Mouse (Mus musculus) heart, adult 2 months (tissue): ENCODE results near the gene Zfhx3.

Experiments
- CTCF ChIP-seq: fragments of 200-600 bp; IDR thresholded peaks from 2 replicates; pipeline ENCODE4 v1.8.1; 2022; ENCODE audit warnings: antibody characterized with exemption, mild to moderate bottlenecking, moderate library complexity
- POLR2A ChIP-seq: fragments of 200-500 bp; IDR thresholded peaks from 2 replicates; pipeline ENCODE4 v1.6.1; 2011; ENCODE audit warnings: mild to moderate bottlenecking, low read depth, low read length, control low read depth; ENCODE audit not compliant: insufficient read depth

DNA sequence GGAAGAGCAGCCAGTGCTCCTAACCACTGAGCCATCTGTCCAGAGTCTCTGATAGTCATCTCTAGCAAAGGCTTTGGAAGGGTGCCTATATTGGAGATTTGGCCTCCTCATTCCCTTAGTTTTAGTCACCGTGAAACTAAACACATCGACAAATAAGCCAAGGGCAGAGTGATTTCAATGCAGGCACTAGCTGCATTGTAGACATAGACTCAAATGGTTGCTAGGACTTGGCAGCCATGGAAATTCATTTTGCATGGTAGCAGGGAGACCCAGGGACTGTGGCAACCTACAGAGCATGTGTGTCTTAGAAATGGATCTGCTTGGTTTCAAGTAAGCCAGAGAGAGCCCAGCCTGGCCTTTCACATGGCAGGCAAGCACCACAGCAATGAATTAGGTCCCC is 435.6 kb downstream of the Zfhx3 start:
- TF ChIP-seq CTCF (no peak), POLR2A (no peak)
